Mouse (Mus musculus): Measurements from ENCODE around the gene Abtb2. TPM values are rescaled to one million over a fixed set of nuclear protein-coding genes. Genes with fewer than 3 reads are reported as not detected.

Gene Abtb2
- total and polyA plus RNA-seq, 2 experiments, result 6.5 to 15.1 TPM

DNA sequence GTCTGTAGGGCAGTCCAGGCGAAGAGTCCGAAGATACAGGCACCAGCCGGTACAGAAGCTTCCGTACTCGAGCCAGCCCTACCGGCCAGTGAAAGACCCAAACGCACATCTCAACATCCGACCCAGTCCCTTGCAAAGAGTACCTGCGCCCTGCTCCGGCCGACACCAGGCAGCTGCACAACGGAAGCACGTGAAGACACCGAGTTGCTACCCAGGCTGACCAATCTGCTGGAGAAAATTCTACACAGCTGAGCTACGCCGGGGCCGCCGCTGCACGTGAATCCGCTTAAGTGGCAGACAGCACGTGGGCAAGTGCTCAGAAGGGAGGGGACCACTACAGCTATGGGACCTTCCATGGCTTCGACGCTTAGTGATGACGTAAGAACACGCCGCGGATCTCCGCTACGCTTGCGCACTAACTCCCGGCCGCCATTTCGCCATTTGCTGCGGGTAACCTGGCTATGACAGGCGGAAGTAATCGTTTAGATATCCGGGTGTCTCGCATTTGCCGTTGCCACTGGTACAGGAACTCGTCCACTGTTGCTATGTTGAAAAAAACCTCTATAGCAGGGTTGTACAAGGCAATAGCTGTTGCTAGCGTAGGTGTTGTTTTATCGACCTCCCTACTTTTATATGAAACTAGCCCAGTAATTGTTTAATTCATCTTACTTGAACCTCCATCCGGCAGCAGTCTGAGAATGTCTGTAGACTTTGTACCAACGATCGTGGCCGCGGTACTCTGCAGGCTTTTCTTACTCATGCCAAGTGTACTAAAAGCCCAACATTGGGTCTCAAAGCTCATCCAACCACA is 195.0 kb downstream of the Abtb2 start, which contains the start of gene Nat10:
TSS of gene Nat10 (minus strand) at position 365 of the 811 bp plus-strand sequence.
- peak within 1 kb of the TSS; percentile 22; the same call in 1 of the 2 replicates for H3K27ac ChIP-seq (replicated peaks; ENCODE audit: insufficient read depth, low read depth, low read length)

DNA sequence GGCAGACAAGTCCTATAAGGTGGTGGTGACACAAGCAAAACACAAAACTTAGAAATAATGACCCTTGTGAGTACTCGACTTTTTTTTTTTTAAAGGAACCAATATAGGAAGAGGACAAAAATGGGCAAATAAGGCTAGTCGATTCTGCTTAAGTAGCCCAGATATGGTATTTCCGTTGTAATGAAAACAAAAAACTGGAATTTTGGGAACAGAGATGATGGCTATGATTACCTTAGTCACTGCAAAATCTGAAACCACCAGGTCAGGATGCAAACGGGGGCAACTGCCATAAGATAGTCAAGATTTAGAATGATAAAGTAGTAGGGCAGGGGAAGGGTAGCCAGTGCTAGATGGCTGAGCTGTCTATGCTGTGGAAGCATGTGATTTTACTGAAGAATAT is 195.9 kb downstream of the Abtb2 start:
- 0 out of 2 replicates have a peak, but pooled peaks cover 6% of the 10 kb centered on the region for H3K4me1 ChIP-seq (ENCODE audit: control insufficient read depth, insufficient read depth, low read length)
- no peaks in the 10 kb centered on the region for H3K27me3 ChIP-seq (ENCODE audit: control insufficient read depth, insufficient read depth, low read length)
- no peak overlapping the region for H3K4me3 ChIP-seq (ENCODE audit: insufficient read depth, low read depth, low read length)
- H3K9ac ChIP-seq (ENCODE audit: low read depth, low read length), result no peak overlapping the region
- no peak for TF ChIP-seq CTCF (IDR thresholded peaks at IDR 0.05; ENCODE audit: low read depth, low read length)
- no peak for TF ChIP-seq POLR2A (IDR thresholded peaks at IDR 0.05; ENCODE audit: extremely low read depth, insufficient read depth, low read length)
- no peak for DNase-seq (ENCODE audit: extremely low read depth, low read depth, low spot score)
- H3K36me3 ChIP-seq (ENCODE audit: control insufficient read depth, insufficient read depth, low read length), result peaks cover 22% of the 10 kb centered on the region
- no peaks in the 10 kb centered on the region for H3K79me2 ChIP-seq (ENCODE audit: control insufficient read depth, insufficient read depth, low read length)
- whole genome bisulfite sequencing, result 34% methylated on average over 4 of the region's 4 CpGs
- no peak overlapping the region for H3K27ac ChIP-seq (replicated peaks; ENCODE audit: insufficient read depth, low read depth, low read length)

More for the DNA sequence above, 195.0 kb downstream of the Abtb2 start, which contains the start of gene Nat10:
- peak within 1 kb of the TSS; percentile 64 for H3K4me3 ChIP-seq (ENCODE audit: insufficient read depth, low read depth, low read length)
- no peaks in the 10 kb centered on the region for H3K27me3 ChIP-seq (ENCODE audit: control insufficient read depth, insufficient read depth, low read length)
- peak within 1 kb of the TSS; percentile 43 for H3K9ac ChIP-seq (ENCODE audit: low read depth, low read length)
- H3K79me2 ChIP-seq (ENCODE audit: control insufficient read depth, insufficient read depth, low read length), result no peaks in the 10 kb centered on the region
- peak; percentile 93 for DNase-seq (ENCODE audit: extremely low read depth, low read depth, low spot score)
- 0 out of 2 replicates have a peak, but pooled peaks cover 6% of the 10 kb centered on the region for H3K4me1 ChIP-seq (ENCODE audit: control insufficient read depth, insufficient read depth, low read length)
- WGBS, result under 1% methylated on average over 47 of the region's 47 CpGs
- TF ChIP-seq POLR2A (IDR thresholded peaks at IDR 0.05; ENCODE audit: extremely low read depth, insufficient read depth, low read length) (no peak), CTCF (IDR thresholded peaks at IDR 0.05; ENCODE audit: low read depth, low read length) (no peak)
- peaks cover 17% of the 10 kb centered on the region for H3K36me3 ChIP-seq (ENCODE audit: control insufficient read depth, insufficient read depth, low read length)

DNA sequence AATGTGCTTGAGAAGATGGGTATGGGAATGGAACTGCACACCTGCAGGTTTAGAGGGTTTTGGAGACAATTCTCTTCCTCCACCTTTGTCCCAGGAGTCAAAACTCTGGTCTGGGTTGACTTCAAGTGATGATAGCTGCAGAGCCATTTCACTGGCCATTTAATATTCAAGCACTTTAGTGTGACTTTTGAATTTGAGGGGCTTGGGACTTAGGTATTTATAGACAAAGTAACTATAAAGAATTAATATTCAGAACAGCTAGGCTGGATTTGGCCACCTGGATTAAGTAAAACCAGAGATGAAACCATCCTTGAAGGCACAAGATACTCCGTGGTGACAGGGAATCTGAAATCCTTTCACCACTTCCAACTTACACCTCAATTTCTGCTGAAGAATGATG is 196.4 kb downstream of the Abtb2 start:
- no peak overlapping the region for H3K27ac ChIP-seq (replicated peaks; ENCODE audit: insufficient read depth, low read depth, low read length)
- 72% methylated on average over 1 of the region's 1 CpGs for WGBS
- no peaks in the 10 kb centered on the region for H3K79me2 ChIP-seq (ENCODE audit: control insufficient read depth, insufficient read depth, low read length)
- H3K36me3 ChIP-seq (ENCODE audit: control insufficient read depth, insufficient read depth, low read length), result peaks cover 20% of the 10 kb centered on the region
- no peak overlapping the region for H3K9ac ChIP-seq (ENCODE audit: low read depth, low read length)
- TF ChIP-seq CTCF (IDR thresholded peaks at IDR 0.05; ENCODE audit: low read depth, low read length) (no peak), POLR2A (IDR thresholded peaks at IDR 0.05; ENCODE audit: extremely low read depth, insufficient read depth, low read length) (no peak)
- DNase-seq (ENCODE audit: extremely low read depth, low read depth, low spot score), result no peak
- H3K4me1 ChIP-seq (ENCODE audit: control insufficient read depth, insufficient read depth, low read length), result 0 out of 2 replicates have a peak, but pooled peaks cover 6% of the 10 kb centered on the region
- H3K27me3 ChIP-seq (ENCODE audit: control insufficient read depth, insufficient read depth, low read length), result no peaks in the 10 kb centered on the region
- H3K4me3 ChIP-seq (ENCODE audit: insufficient read depth, low read depth, low read length), result no peak overlapping the region

Other genes starting within 250 kb of the Abtb2 start
- gene Elf5, start 154.6 kb upstream of the Abtb2 start, total RNA-seq (2014; rRNA removed), result not detected in 2 replicates
- not detected in 2 replicates for gene Elf5, start 154.6 kb upstream of the Abtb2 start, polyA plus RNA-seq (2012; rRNA removed)
- gene Cat, start 81.2 kb upstream of the Abtb2 start, total RNA-seq (2014; rRNA removed), result 1,807 and 1,852 TPM in 2 replicates
- 1,476 and 1,516 TPM in 2 replicates for gene Cat, start 81.2 kb upstream of the Abtb2 start, polyA plus RNA-seq (2012; rRNA removed)
- gene Nat10, start 195.0 kb downstream of the Abtb2 start, total RNA-seq (2014; rRNA removed), result 8.8 and 8.9 TPM in 2 replicates
- 16.3 and 28.7 TPM in 2 replicates for gene Nat10, start 195.0 kb downstream of the Abtb2 start, polyA plus RNA-seq (2012; rRNA removed)
- 170 and 201 TPM in 2 replicates for gene Caprin1, start 231.3 kb downstream of the Abtb2 start, total RNA-seq (2014; rRNA removed)
- gene Caprin1, start 231.3 kb downstream of the Abtb2 start, polyA plus RNA-seq (2012; rRNA removed), result 90.7 and 97.3 TPM in 2 replicates

All from liver, adult 2 months (tissue).